Mouse (Mus musculus): ENCODE results near the gene Rrbp1.

GRCm38 (mm10) chr2:143914221-143914620 lies 96.8 kb downstream of the Rrbp1 start:
- TF ChIP-seq CTCF (IDR thresholded peaks at IDR 0.05; ENCODE audit: extremely low read depth, insufficient read depth, insufficient read length, insufficient replicate concordance) (no peak), POLR2A (IDR thresholded peaks at IDR 0.05; ENCODE audit: low read depth, low read length) (no peak)

Measured in spleen, adult 2 months (tissue).